Mouse (Mus musculus) urinary bladder, postnatal 36 days (tissue): Measurements from ENCODE around the gene Nckap5.

Experiments
- DNase-seq, 2 experiments: peaks; one replicate each; pipeline ENCODE4 v3.0.0; 2022; ENCODE audit warnings: low spot score in 2 of 2, mixed read lengths in 1 of 2

Nckap5 gene

DNA sequence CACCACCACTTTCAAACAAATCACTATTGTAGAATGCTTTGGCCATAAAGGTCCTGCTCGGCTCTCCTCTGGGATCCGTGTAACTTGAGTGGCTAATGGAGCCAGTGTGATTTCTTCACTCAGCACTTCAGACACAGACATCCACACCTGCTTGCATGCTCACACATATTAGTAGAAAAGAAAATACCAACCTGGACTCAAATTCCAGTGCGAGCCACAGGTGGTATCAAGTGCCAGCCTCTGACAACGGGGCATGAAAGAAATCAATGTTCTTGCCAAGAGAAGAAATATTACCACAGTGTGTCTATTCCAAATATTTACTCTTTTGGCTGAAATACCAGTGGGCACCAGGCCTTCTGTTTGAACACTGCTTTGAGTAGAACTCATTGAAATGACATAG is 208.6 kb downstream of the Nckap5 start:
- DNase-seq = no peak

DNA sequence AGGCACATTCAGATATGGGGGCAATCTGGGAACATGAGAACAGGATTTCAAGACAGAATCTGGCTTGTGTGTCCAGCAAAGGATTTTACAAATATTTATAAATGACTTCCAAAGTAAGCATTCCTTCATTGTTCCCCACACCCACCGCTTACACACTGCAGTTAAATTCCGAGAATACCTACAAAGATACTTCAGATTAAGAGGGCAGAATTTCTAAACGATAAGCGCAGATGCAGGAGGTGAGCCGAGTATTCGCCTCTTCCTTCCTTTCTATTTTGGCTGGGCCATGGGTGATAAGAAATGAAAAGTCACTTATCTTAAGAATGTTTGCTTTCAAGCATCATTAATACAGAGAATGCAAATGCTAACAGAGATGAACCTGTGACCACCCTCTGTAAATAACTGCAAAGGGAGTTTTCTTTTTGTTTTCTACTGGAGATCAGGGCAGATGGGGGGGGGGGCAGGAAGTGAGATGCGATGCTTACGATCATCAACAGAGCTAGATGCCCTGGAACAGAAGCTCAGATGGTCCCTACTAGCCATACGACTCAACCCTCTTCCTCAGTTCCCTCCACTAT is 213.0 kb downstream of the Nckap5 start:
- DNase-seq = no peak

GRCm38 (mm10) chr1:126616964-126617363 is 213.6 kb downstream of the Nckap5 start:
- no peak for DNase-seq

DNA sequence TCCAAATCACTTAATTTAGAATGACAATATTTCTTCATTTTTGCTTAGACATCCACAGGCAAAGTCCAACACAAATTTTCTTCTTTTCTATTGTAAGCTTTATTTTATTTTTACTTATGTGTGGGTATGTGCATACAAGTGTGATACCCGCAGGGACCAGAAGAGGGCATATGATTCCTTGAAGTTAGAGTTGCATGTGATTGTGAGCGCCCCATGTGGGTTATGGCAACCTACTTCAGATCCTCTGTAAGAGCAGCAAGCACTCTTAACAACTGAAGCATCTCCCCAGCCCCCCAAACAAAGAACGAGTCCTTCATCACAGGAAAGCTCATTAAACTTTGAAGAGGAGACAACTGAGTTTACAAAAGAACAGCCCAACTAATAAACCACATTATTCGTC is 217.7 kb downstream of the Nckap5 start:
- no peak for DNase-seq

- DNase-seq = no peak
Observed at GRCm38 (mm10) chr1:126608586-126608985, 222.0 kb downstream of the Nckap5 start.

GRCm38 (mm10) chr1:126606189-126607080 is 224.2 kb downstream of the Nckap5 start:
- no peak for DNase-seq

- DNase-seq = peak in 1 of 2 experiments; percentile 6
Observed at GRCm38 (mm10) chr1:126604551-126604950, 226.0 kb downstream of the Nckap5 start.

DNA sequence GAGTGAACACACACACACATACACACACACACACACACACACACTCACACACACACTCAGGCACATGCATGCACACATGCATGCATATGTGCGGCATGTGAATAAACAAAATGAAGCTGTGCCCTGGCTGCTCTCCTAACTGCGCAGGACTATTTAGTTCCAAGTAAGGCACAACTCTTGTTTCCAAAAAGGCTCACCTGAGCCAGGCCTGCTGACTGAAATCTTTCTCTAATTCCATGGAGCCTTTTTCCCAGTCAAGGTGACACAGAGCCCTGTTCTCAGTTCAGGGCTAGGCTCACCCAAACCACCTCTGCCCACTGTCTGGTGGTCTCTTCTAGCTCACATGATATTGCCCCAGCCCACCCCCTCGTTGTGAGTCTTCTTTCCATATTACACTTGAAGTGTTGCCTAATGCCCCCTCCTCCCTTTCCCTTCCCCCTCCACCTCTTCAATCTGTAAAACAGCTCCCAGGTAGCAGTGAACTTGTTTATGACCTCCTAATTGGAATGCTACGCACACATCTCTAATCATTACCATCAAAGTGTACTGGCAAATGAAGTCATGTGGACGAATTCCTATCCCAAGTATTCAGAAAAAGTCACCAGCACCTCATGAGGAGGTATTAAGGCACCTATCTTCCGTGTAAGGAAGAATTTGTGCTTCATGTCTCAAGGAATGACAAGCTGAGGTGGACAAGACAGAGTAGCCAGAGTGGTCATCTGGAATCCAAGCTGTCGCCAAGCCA is 226.7 kb downstream of the Nckap5 start:
- DNase-seq = no peak

- no peak for DNase-seq
Observed at GRCm38 (mm10) chr1:126600596-126600995, 230.0 kb downstream of the Nckap5 start.

DNA sequence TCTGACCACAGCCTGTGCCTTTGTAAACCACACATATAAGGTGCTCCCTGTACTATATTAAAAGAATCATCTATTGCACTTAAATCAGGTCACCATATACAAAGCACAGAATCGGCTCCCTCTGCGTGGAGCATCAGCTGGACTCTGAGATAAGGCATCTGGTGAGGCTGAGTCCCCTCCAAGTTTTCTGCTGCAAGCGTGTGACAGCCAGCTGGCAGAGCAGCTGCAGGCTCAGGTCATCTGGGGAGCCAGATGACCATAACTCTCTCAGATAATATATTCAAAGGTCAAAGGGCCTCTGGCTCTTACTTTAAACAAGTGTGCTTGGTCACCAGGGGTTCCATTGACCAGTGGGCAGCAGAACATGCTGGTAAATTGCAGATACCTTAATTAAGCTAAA is 233.2 kb downstream of the Nckap5 start:
- DNase-seq = peak in 1 of 2 experiments; percentile 14

DNA sequence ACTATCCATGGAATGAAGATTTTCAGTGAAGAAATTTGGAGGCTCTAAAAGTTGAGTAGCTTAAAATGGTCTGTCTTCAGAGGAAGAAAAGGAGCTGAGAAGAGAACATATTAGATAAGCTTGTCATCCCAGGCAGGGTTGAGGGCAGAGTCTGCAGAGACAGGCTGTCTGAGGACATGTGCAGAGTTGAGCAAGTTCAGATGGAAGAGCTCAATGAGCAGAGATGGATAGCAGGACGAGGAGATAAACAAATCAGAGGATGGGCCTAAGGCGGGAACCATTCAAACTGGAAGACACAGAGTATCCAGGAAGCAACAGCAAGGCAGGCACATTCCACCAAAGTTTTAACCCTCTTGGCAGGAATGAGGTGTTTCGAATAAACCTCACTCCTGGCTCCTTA is 235.8 kb downstream of the Nckap5 start:
- no peak for DNase-seq

- peak; percentile 70 to 76 for DNase-seq
Observed at GRCm38 (mm10) chr1:126593044-126593805, 237.4 kb downstream of the Nckap5 start.

DNA sequence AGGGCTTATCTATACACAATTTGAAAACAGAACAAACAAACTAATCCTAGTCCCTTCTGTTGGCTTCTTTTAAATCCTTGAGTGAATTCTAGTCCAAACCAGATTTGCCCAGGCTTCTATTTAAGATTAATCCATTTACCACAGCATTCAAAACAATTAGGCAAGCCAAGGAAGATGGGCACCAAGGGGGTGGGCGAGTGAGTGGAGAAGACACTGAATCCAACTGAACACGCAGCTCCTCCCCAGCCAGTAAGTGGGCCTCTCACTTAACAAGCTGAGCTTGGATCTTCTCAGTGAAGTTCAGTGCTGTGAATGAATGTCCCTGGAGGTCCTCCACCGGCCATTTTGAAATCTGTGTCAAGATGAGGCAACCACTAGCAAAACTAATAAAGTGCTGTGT is 239.7 kb downstream of the Nckap5 start:
- DNase-seq = no peak

DNA sequence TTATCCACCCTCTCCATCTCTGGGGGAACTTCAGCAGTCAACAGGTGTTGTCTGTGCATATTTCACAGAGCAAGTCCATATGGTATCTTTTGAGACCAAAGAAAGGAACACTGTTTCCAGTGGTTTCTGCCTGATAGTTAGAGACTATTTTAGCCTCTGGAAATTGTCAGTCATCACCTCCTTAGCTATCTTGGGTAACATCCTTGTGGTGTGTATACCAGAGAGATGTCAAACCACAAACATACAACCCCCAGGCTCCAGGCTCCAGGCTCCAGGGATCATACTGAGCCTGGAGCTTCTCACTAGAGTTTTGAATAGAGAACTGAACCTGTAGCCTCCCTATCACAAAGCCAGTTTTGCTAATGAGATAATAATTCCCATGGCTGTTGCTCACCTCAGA is 252.4 kb downstream of the Nckap5 start:
- no peak for DNase-seq

DNA sequence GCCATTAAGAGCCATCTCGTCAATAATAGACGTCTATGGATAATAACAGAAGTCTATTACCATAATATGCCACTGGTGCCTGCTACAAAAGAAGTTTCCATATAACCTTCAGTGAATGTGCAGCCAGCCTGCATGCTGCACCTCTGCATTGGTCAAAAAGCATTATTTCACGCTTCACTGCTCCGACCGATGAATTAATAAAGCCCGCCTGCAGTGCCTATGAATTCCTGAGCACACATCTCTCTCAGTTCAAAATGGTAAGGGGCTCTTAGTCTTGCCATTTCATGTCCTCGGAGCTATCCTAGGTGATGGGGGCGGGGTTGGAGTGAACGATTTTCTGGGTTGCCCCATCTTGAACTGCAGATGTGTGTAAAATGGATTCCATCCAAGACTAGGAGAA is 256.3 kb downstream of the Nckap5 start:
- no peak for DNase-seq

DNA sequence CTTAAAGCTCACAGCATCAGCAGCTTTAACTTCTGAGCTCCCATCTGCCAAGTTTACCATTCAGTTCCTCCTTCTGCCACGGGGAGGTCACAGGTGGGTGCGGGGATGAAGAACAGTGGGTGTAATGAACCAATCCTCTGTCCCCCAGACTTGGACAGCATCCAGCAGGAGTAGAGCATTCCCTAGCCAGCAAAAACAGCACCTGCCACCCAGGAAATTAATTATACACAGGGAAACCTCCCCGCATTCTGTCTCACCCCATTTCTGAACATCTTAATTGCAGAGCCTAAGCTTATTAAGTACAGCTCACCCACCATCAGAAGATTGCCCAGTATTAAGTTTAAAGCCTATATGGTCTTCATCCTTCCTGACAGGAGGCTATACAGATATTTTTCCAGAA is 256.9 kb downstream of the Nckap5 start:
- no peak for DNase-seq

GRCm38 (mm10) chr1:126573097-126573496 is 257.5 kb downstream of the Nckap5 start:
- DNase-seq = no peak

GRCm38 (mm10) chr1:126569611-126570238 is 260.9 kb downstream of the Nckap5 start:
- DNase-seq = no peak

GRCm38 (mm10) chr1:126568520-126569197 is 261.9 kb downstream of the Nckap5 start:
- no peak for DNase-seq

GRCm38 (mm10) chr1:126565151-126565725 is 265.4 kb downstream of the Nckap5 start:
- DNase-seq = no peak
